Mouse (Mus musculus): Measurements from ENCODE around the gene Ints11. TPM values are rescaled to one million over a fixed set of nuclear protein-coding genes. Genes with fewer than 3 reads are reported as not detected.

Ints11 gene
- total RNA-seq, 2 experiments from 2014 or later = 7.8 to 10.0 TPM

DNA sequence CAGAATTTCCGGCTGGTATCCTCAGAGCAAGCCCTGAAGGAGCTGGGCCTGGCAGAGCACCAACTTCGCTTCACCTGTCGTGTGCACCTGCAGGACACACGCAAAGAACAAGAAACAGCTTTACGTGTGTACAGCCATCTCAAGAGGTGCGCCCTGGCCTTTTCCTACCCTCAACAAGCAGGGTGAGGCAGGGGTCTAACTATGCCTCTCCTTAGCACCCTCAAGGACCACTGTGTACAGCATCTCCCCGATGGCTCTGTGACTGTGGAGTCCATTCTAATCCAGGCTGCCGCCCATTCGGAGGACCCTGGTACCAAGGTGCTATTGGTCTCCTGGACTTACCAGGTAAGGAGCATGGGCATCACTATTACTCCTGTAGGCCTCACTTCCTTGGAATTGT is 18.8 kb downstream of the Ints11 start:
- ATAC-seq (replicated peaks; ENCODE audit: low FRiP score, poor library complexity, severe bottlenecking) = no peak

DNA sequence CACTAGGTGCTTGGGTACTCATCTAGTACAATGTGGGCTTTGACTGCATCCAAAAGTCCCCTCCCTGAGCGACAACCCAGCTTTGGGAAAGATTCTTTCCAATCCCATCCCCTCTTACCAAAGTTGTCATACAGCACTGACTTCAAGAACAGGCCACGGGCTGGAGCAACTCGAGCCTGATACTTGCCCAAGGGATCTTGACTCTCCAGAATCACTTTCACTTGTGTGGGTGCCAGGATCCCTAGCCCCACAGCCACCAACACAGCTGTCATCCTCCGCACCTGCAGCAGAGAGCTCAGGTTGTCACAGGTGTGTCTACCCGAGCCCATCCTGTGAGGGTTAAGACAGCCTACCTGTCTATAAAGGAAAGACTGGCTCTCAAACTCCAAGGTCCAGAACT is 20.0 kb downstream of the Ints11 start:
- ATAC-seq (replicated peaks; ENCODE audit: low FRiP score, poor library complexity, severe bottlenecking) = no peak

DNA sequence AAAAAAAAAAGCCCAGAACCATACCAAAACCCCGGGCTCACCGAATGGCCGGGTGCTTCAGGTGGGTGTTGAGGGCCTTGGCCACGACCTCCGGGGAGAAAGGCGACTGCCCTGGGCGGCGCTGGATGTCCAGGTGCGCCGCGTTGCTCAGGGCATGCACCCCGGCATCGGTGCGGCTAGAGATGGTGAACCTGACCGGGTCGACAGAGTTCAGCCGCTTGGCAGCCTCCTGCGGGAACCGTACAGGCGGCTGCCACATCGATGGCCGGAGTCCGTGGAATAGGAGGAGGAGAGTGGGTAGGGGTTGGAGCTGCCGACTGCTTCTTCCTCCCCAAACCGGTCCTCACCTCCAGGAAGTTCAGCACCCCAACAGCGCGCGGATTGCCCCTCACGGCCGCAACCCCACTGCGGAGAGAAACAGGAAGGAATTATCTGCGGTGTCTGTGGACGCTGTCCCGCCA is 21.7 kb downstream of the Ints11 start:
- no peak for ATAC-seq (replicated peaks; ENCODE audit: low FRiP score, poor library complexity, severe bottlenecking)

DNA sequence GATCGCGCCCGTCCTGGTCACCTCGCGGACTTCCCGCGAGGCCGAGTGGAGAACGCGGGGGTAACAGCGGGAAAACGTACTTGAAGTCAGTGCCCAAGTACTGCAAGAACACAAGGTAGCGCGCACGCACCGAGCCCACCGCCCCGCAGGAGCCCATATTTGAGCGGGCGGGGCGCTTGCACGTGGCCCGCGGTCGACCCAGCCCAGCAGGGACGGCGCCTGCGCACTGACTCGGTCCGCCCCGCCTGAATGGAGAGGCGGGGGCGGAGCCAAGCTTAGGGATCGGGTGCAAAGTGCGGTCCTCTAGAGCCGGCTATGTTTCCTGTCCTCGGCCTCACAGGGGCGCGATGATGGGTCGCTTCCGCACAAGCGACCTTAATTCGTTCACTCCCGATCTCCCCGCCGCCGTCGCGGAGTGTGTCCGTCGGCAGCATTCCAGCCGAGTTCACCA is 22.2 kb downstream of the Ints11 start, which contains the start of the genes Pusl1 and Acap3:
Gene Pusl1 (minus strand): TSS at position 231 of the 451 bp plus-strand sequence.
Gene Acap3 (plus strand): TSS at position 272 of the 451 bp plus-strand sequence.
- peak; percentile 69 for ATAC-seq (replicated peaks; ENCODE audit: low FRiP score, poor library complexity, severe bottlenecking)

DNA sequence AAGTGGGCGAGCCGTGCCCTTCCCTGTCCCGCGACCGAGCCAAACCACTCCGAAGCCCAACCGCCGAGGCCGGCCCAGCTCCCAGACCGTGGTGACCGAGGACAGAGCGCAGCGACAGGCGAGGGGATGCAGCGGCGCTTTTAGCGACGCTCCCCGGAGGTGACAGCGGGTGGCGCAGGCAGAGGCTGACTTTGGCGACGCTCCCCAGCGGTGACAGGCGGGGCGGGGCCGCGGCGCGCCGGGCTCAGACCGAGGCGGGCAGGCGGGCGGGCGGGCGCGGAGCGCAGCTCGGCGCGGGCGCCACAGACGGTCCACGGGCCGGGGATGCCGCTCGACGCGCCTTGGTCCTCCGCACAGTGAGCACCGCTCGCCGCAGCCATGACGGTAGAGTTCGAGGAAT is 22.7 kb downstream of the Ints11 start:
- peak; percentile 62 for ATAC-seq (replicated peaks; ENCODE audit: low FRiP score, poor library complexity, severe bottlenecking)

DNA sequence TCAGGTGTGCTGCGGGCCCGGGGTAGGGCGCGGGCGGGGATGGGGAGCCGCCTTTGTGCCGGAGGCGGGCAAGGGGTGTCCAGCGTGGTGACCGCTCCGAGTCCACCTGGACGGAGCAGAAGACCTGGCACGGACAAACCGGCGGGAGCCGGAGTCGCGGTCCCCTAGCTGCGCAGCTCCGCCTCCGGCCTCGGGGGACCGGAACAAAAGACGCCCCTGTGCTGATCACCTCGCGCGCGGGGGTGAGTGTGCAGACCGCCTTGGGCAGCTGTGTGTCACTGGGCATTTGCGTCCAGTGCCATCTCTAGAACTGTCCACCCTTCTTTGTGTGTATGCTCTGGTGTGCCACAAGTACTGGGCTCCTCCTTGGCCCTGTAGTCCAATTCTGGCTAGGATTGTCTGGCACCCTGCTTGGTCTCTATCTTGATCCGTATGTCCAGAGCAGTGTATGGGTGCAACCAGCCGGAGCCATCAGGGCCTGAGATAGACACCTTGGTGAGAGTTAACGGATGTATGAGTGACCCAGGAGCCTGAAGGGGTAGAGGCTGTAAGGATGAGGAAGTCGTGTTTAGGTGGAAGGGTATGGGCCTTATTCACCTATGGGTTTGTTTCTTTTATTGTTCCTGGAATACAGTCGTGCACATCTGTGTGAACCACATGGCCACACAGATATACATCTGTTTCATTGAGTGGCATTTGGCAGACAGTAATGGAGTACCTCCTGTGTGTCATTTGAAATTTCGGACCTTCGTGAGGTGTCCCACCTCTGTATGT is 23.3 kb downstream of the Ints11 start:
- peak; percentile 7 for ATAC-seq (replicated peaks; ENCODE audit: low FRiP score, poor library complexity, severe bottlenecking)

DNA sequence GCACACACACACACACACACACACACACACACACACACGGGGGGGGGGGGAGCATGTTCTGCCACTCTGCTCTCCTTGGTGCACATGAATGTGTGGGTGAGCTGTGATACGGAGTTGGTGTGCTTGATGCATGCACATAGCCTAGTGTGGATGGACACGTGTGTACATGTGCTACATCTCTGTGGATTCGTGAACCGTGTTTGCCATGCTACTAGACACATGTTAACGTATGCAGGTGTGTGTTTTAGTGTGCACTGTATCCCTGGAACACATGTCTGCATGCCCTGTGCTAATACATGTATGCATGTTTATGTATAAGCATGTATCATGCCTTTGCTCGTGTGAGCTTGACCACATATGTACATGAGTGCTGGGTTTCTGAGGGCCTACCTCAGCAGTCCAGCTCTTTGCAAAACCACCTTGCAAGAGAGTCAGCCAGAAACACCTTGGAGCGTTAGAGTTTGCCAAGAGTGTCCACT is 23.9 kb downstream of the Ints11 start:
- no peak for ATAC-seq (replicated peaks; ENCODE audit: low FRiP score, poor library complexity, severe bottlenecking)

DNA sequence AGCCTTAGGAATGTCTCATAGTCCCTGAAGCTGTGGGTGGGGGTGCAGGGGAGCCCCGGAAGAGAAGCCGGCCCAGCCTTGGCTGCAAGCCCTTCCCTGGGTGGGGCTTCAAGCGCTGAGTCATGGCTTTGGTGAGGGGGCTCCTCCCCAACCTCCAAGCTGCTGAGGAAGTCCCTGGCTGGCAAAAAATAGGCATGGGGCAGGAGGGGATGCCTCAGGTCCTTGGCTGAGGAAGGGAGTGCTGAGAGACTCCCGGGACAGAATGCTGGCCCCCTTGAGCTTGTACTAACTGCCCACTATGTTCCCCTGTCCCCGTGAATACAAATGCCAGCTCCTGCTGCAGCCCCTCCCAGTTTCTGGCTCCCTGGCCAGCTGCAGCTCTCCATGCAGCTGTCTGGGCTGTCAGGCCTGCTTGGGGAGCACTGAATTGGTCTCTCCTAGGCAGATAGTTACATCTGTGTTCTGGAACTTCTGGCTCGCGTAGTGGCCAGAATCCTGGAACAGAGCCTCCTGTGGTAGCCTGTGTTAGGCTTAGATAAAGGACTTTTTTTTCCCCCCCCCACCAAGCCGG is 25.1 kb downstream of the Ints11 start:
- ATAC-seq (replicated peaks; ENCODE audit: low FRiP score, poor library complexity, severe bottlenecking) = peak; percentile 68

DNA sequence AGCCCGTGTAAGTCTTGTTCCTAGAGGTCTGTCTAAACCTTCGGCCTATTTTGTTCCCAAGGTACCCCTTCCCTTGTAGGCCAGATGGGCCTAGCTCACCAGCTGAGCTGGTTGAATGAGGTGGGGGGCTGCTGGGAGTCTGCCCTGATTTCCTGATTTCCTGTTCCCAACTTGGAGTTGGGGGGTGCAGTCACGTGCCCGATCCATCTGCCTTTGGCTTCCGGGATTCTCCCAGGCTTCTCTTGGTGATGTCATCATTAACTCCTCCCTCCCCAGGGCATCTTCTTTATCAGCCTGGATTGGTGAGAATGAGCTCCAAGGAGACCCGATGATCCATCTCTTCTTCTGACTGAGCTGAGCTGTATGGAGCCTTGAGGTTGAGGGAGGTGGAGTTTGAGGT is 25.9 kb downstream of the Ints11 start:
- no peak for ATAC-seq (replicated peaks; ENCODE audit: low FRiP score, poor library complexity, severe bottlenecking)

DNA sequence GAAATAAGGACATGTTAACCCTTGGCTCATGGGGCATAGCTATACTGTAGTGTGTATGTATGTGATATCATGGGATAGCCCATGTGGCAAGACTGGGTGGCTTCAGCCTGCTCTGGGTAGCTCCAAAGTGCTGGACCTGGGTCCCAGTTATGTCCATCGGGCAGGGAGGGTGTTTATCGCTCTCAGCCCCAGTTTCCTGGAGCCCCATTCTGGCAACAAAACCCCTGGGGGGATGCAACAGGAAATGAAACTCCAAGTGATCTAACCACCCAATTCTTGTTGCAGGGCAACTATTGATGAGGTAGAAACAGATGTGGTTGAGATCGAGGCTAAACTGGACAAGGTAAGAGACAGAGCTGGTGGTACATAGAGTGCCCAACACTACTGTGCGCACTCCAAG is 26.5 kb downstream of the Ints11 start:
- ATAC-seq (replicated peaks; ENCODE audit: low FRiP score, poor library complexity, severe bottlenecking) = no peak

DNA sequence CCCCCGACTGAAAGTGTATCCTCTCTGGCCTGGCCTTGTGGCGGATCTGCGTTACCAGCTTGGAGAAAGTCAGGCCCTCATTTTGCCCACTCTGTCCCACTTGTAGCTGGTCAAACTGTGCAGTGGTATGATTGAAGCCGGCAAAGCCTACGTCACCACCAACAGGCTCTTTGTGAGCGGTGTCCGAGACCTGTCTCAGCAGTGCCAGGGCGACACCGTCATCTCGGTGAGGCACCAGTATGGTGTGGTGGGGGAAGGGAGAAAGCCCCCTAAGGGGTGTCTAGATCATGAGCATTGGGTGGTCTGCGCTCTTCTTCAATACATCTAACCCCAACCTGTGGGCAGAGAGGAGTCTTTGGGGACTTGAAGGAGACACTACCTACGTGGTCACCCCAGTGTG is 27.1 kb downstream of the Ints11 start:
- no peak for ATAC-seq (replicated peaks; ENCODE audit: low FRiP score, poor library complexity, severe bottlenecking)

DNA sequence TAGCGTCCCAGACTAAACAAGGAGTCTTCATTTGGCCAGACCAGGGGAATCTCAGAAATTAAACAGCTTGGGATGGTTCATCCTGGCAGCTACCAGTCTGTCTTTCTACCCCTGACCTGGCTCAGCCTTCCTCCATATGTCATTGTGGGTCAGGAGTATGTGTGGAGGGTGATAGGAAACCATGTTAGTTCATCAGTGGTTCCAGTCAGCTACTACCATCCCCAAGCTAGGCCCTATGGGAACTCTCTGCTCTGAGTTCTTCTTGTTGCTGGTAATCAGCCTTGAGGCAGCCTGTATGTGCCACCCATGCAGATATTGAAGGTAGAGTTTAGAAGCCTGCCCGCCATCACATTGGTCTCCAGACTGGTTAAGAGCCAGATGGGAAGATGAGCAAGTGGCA is 29.0 kb downstream of the Ints11 start:
- no peak for ATAC-seq (replicated peaks; ENCODE audit: low FRiP score, poor library complexity, severe bottlenecking)

DNA sequence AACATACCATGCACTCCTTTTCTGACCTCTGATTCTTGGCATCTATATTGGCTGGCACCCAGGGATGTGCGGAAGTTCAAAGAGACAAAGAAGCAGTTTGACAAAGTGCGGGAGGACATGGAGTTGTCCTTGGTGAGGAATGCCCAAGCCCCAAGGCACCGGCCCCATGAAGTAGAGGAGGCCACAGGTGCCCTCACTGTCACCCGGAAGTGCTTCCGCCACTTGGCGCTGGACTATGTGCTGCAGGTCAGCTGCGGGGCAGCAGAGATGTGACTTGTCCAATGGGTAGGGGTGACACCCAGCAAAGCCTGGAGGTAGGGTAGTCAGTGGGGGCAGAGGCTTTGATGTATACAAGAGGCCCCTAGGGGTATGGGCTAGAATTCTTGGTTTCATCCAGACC is 30.0 kb downstream of the Ints11 start:
- no peak for ATAC-seq (replicated peaks; ENCODE audit: low FRiP score, poor library complexity, severe bottlenecking)

DNA sequence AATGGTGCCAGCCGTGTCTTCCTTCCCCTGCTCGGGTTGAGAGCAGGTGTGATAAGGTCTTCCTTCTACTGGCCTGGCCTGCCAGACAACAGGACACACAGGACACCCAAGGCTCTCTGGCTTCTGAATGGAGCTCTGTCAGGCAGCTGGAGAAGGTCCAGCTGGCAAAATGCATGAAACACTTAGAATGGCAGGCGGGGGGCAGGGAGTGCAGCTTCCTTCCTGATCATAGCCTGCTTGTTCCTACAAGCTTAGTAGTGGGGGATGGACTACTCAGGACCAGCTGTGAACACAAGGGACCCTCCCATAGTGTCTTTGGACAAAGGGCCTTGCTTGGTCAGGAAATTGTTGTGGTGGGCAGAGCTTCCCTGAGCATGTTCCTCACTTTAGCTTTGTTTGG is 31.9 kb downstream of the Ints11 start:
- ATAC-seq (replicated peaks; ENCODE audit: low FRiP score, poor library complexity, severe bottlenecking) = no peak

DNA sequence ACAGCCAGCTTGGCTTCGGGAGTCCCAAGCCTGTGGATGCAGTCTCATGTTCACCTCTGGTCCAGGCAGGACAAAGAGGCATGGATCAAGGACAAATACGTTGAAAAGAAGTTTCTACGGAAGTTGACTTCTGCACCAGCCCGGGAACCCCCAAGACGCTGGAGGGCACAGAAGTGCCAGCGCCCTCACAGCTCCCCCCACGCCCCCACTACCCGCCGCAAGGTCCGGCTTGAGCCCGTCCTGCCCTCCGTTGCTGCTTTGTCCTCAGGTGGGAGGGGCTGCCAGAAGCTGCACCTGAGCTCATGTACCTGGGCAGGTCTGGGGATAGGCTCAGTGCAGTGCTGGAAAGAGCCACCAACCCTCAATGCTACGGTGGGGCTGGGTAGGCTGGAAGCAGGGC is 33.9 kb downstream of the Ints11 start:
- no peak for ATAC-seq (replicated peaks; ENCODE audit: low FRiP score, poor library complexity, severe bottlenecking)

DNA sequence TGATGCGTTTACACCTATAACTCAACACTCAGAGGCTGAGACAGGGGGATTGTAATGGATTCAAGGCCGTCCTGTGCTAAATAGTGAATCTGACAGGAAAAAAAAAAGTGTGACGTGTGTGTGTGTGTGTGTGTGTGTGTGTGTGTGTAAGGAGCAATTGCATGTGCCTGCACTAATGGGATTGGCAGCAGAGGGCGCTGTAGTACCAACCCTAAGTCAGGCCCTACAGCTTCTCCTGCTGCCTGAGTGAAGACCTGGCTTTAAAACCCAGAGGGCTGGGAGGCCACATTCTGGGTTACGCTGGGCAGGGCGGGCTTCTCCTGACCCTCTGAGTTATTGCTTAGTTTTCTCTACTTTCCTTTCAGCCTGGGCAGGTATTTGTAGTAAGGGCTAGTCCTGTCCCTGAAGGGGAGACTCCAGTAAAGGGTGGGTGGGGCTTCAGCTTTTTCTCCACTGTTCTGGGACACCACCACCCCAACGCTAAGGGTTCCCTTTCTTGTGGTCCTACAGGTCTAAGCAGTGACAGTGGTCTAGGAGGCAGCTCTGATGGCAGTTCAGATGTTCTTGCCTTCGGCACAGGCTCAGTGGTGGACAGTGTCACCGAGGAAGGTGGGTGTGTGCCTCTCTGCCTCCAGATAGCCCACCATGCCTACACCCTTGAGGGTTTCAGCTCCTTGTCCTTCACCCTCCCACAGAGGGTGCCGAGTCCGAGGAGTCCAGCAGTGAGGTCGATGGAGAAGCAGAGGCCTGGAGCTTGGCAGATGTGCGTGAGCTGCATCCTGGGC is 35.2 kb downstream of the Ints11 start:
- ATAC-seq (replicated peaks; ENCODE audit: low FRiP score, poor library complexity, severe bottlenecking) = no peak

DNA sequence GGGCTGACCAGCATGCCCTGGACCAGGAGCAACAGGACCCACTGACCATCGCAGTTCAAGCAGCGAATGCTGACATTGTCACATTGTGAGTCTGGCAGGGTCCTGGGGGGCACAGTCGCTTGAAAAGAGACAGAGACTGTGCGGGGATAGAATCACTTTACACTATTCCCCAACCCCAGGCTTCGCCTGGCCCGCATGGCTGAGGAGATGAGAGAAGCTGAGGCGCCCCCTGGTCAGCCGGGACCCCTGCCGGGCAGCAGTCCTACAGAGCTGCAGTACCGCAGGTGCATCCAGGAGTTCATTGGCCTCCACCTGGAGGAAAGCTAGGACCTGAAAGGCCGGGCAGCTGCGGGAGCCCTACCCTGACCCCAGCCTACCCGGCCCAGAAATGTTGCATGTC is 36.3 kb downstream of the Ints11 start:
- no peak for ATAC-seq (replicated peaks; ENCODE audit: low FRiP score, poor library complexity, severe bottlenecking)

DNA sequence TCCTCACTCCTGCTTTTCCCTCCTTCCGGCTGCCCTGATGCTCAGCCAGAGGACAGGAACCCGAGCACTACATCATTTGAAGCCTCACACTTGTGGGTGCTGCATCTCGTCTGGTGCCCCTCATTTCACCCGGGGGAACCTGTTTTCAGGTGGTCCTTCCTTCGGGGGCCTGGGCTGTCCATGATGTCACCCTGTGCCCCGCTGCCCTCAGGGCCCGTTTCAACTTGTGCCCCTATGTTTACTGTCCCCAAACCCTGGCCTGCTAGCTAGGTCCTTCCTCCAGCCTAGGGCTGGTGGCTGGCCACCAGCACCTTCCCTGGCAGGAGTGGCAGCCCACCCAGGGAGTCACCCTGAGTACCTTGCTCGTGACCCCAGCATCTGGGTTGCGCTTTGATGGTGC is 36.8 kb downstream of the Ints11 start:
- no peak for ATAC-seq (replicated peaks; ENCODE audit: low FRiP score, poor library complexity, severe bottlenecking)

DNA sequence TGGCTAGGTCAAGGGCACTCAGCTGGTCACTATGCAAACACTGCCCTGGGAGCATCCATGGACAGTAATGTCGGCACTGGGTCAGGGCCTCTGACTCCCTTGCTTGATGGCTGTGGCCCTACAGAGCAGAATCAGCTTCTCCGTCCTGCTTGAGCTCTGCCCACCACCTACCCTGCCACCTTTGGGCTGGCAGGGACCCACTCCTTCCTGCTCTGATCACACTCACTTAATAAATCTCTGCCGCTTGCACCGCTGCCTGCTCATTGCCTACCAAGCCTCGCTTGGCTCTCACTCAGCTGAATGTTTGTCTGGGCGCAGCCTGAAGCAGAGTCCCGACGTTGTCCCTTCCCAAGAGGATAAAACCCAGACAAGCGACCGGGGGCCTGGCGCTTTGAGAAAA is 37.7 kb downstream of the Ints11 start:
- no peak for ATAC-seq (replicated peaks; ENCODE audit: low FRiP score, poor library complexity, severe bottlenecking)

DNA sequence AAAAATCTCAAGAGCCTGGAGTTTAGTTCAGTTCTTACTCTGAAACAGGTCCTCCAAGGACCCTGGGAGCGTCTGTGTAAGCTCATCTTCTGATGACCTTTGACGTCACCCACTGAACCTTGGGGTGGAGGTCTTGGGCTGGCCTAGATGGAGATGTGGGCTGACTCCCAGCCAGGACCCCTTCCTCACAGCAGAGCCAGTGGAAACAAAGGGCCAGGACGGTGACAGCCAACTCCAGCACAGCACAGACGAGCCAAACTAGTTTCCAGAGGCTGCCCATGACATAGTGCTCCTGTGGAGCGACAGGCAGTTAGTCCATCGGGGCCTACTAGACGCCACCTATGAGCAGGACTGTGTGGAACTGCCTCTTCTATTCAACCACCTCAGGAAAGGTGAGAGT is 38.9 kb downstream of the Ints11 start:
- no peak for ATAC-seq (replicated peaks; ENCODE audit: low FRiP score, poor library complexity, severe bottlenecking)

DNA sequence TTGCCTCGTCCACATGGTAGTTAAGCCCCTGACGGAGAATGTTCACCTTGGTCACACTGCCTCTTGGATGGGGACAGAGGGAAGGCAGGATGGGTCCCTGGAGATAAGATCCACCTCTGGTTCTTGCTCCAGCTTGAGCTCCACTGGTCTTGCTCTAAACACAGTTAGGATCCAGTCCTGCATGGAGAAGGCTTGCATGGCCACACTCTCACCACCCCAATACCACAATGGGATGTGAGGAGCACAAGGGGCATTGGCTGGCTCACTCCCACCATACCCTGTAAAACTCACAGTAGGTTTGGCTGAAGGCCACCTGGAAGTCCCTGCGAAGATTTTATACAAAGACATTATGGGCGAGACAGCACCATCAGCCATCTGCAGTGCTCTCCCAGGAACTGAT is 39.4 kb downstream of the Ints11 start:
- no peak for ATAC-seq (replicated peaks; ENCODE audit: low FRiP score, poor library complexity, severe bottlenecking)
